Mouse (Mus musculus) midbrain, embryonic 12.5 days (tissue): ENCODE results near the gene Ciita. TPM values are rescaled to one million over a fixed set of nuclear protein-coding genes. Genes with fewer than 3 reads are reported as not detected.

Experiments used
- ATAC-seq: fragments of 200-750 bp; cut with Nextera tagmentation; 2 replicates; pipeline ENCODE4 v1.8.0; 2017; ENCODE audit warnings: low read depth, moderate TSS enrichment, moderate library complexity; ENCODE audit not compliant: low FRiP score
- H3K27ac ChIP-seq: fragments of 300-500 bp; sonication (generic); replicated peaks from 2 replicates; pipeline ENCODE4 v1.5.1; 2016; ENCODE audit warnings: mild to moderate bottlenecking
- H3K27me3 ChIP-seq: fragments of 300-500 bp; sonication (generic); 2 replicates; pipeline ENCODE4 v1.6.1; 2016; ENCODE audit warnings: mild to moderate bottlenecking
- H3K36me3 ChIP-seq: fragments of 300-500 bp; sonication (generic); 2 replicates; pipeline ENCODE4 v1.6.1; 2016
- H3K4me1 ChIP-seq: fragments of 300-500 bp; sonication (generic); 2 replicates; pipeline ENCODE4 v1.6.1; 2016
- H3K4me2 ChIP-seq: fragments of 300-500 bp; sonication (generic); replicated peaks from 2 replicates; pipeline ENCODE4 v1.6.1; 2016; ENCODE audit warnings: mild to moderate bottlenecking, moderate library complexity
- H3K4me3 ChIP-seq: fragments of 300-500 bp; sonication (generic); 2 replicates; pipeline ENCODE4 v1.5.1; 2016; ENCODE audit warnings: mild to moderate bottlenecking
- H3K9ac ChIP-seq: fragments of 300-500 bp; sonication (generic); replicated peaks from 2 replicates; pipeline ENCODE4 v1.6.1; 2016; ENCODE audit warnings: mild to moderate bottlenecking, moderate library complexity
- H3K9me3 ChIP-seq: fragments of 300-500 bp; sonication (generic); 2 replicates; pipeline ENCODE4 v1.6.1; 2016; ENCODE audit warnings: mild to moderate bottlenecking
- WGBS: fragments of 180-500 bp; shearing (Covaris S2); methylation state at CpG from one replicate; pipeline ENCODE4 v1.1.7; 2016; 5-methylcytosine and 5-hydroxymethylcytosine counted together
- polyA plus RNA-seq: library from polyadenylated mRNA; unstranded; fragments of >200 nt; fragmentation: Nextera tagmentation; extraction: Ambion mirVana; gene quantifications from 2 replicates; pipeline ENCODE4 v1.2.1, GENCODE M21; 2016

The Ciita gene
- polyA plus RNA-seq = 0.46 TPM in 2 replicates

GRCm38 (mm10) chr16:10479857-10480256, at the start of gene Ciita:
TSS of gene Ciita (plus strand) at chr16:10480059.
- Histone ChIP-seq H3K27ac (no peak within 1 kb of the TSS), H3K9ac (no peak within 1 kb of the TSS), H3K9me3 (no peaks in the 10 kb centered on the region), H3K4me2 (no peak within 1 kb of the TSS), H3K4me1 (no peaks in the 10 kb centered on the region), H3K36me3 (no peaks in the 10 kb centered on the region), H3K4me3 (no peak within 1 kb of the TSS), H3K27me3 (no peaks in the 10 kb centered on the region)
- WGBS = 79% methylated on average over 5 of the region's 5 CpGs
- no peak for ATAC-seq

DNA sequence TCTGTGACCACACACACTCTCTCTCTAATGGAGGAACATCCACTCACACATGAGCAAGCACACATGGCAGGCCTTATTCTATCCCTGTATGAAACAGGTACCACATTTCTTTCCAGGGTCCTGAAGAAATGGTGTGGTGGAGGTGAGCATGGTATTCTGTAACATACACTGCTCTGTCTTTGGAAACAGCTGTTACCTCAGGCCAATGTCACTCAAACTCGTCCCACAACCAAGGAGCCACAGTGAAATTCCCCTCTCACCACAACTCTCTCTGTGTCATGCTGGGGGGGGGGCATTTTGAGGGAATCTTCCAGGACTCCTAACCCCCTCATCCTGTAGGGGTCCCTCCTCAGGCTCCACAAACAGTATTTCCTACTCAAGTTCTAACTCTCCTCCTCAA, 47.9 kb upstream of the Ciita start:
- no peak overlapping the region for H3K4me3 ChIP-seq
- H3K4me1 ChIP-seq = no peaks in the 10 kb centered on the region
- H3K9me3 ChIP-seq = no peaks in the 10 kb centered on the region
- peaks cover 11% of the 10 kb centered on the region for H3K36me3 ChIP-seq
- no peak overlapping the region for H3K27ac ChIP-seq
- ATAC-seq = no peak
- no peaks in the 10 kb centered on the region for H3K27me3 ChIP-seq
- 77% methylated on average over 1 of the region's 1 CpGs for WGBS
- no peak overlapping the region for H3K4me2 ChIP-seq
- H3K9ac ChIP-seq = no peak overlapping the region

DNA sequence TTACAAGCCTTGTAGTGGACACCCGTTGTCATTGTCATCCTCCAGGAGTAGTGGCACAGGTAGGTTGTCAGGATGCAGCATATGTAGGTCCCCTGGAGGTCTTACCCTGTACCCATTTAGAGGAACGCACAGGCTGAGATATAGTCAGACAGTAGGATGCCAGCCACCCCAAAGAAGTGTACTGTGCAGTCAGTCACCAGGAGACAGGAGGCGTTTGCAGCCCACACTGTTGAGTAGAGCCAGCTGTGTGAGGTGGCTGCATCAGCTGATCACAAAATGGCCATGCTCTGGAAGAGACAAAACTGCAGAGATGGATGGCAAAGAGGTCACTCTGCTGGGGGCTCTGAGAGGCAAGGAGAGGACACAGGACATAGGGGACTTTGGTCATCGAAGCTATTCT, 47.5 kb upstream of the Ciita start:
- no peak overlapping the region for H3K4me3 ChIP-seq
- H3K27ac ChIP-seq = no peak overlapping the region
- no peak for ATAC-seq
- H3K9me3 ChIP-seq = no peaks in the 10 kb centered on the region
- no peak overlapping the region for H3K4me2 ChIP-seq
- no peaks in the 10 kb centered on the region for H3K27me3 ChIP-seq
- no peak overlapping the region for H3K9ac ChIP-seq
- H3K36me3 ChIP-seq = peaks cover 7% of the 10 kb centered on the region
- no peaks in the 10 kb centered on the region for H3K4me1 ChIP-seq
- WGBS = 90% methylated on average over 4 of the region's 4 CpGs

DNA sequence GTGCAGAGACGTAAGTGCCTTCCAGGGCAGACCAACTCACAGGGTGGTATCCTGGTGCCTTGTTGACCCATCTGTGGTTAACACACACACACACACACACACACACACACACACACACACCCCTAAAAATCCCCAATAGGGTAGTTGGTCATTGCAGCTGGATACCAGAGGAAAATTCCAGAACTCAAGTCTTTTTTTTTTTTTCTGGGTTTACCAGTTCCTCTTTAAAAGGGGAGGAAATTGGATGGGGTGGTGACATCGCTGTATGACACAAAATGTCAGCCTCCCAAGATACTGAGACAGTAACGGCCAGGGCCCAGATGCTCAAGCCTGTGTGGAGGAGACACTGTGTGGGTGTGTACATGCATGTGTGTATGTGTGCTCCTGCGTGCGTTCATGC, 46.5 kb upstream of the Ciita start:
- no peak for ATAC-seq
- H3K4me1 ChIP-seq = no peaks in the 10 kb centered on the region
- 92% methylated on average over 5 of the region's 5 CpGs for WGBS
- no peak overlapping the region for H3K4me2 ChIP-seq
- no peaks in the 10 kb centered on the region for H3K27me3 ChIP-seq
- H3K9me3 ChIP-seq = no peaks in the 10 kb centered on the region
- H3K27ac ChIP-seq = no peak overlapping the region
- 0 out of 2 replicates have a peak, but pooled peaks cover 2% of the 10 kb centered on the region for H3K36me3 ChIP-seq
- H3K9ac ChIP-seq = no peak overlapping the region
- H3K4me3 ChIP-seq = no peak overlapping the region

DNA sequence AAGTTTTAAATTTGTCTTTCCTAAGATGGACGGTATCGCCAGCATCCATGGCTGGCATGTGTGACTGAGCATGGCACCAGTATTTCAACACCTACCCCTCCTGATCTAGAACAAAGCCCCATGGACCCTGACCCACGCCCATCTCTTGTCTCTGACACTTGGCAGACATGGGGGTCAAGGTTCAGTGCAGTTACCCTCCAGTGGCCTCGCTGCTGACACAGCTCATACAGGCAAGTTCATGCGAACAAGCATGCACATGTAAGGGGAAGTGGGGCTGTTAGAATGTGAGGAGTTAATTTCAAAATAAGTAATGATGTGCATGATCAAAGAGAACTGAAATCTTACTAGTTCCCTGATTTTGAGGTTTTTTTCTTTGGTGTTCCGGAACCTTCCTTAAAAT, 43.7 kb upstream of the Ciita start:
- Histone ChIP-seq H3K9me3 (no peaks in the 10 kb centered on the region), H3K4me3 (no peak overlapping the region), H3K4me1 (no peaks in the 10 kb centered on the region), H3K27me3 (no peaks in the 10 kb centered on the region), H3K36me3 (no peaks in the 10 kb centered on the region), H3K4me2 (no peak overlapping the region), H3K9ac (no peak overlapping the region), H3K27ac (no peak overlapping the region)
- 85% methylated on average over 6 of the region's 6 CpGs for WGBS
- ATAC-seq = no peak

DNA sequence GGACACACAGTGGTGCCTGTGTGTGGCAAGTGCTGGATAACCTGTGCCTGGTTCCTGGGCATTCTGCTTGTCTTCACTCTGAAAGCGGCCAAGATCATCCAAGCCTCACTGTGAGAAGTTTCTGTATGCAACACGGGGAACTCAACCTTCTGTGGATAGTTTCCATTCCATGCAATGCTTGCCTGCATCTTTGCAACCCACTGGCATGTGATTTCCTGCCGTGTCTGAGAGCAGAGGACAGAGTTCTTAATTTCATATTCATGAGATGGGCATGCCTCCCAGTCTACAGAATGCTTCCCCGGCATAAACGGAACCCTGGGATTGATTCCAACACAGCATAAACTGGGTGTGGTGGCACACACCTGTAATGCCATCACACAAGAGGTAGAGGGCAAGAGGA, 41.8 kb upstream of the Ciita start:
- H3K9me3 ChIP-seq = no peaks in the 10 kb centered on the region
- H3K27ac ChIP-seq = no peak overlapping the region
- 88% methylated on average over 5 of the region's 5 CpGs for WGBS
- no peaks in the 10 kb centered on the region for H3K36me3 ChIP-seq
- H3K4me1 ChIP-seq = no peaks in the 10 kb centered on the region
- H3K4me2 ChIP-seq = no peak overlapping the region
- H3K27me3 ChIP-seq = no peaks in the 10 kb centered on the region
- H3K9ac ChIP-seq = no peak overlapping the region
- H3K4me3 ChIP-seq = no peak overlapping the region
- ATAC-seq = no peak

DNA sequence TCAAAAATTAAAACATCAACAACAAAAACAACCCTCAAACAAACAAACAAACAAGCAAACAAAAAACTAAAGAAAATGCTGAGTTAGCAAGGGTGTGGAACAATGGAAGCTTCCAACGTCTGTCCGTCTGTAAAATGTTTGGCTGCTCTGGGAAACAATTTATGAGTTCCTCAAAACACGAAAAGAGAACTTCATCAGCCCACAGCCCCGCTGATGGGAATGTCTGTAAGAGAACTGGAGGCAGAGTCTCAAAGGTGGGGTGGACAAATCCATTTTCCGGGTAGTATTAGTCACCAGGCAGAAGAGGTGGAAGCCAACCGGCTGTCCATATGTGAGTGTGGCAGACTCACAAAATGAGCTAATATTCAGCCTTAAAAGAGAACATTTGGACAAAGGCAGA, 38.5 kb upstream of the Ciita start:
- no peak overlapping the region for H3K4me3 ChIP-seq

GRCm38 (mm10) chr16:10441761-10442160, 38.1 kb upstream of the Ciita start:
- WGBS = 93% methylated on average over 4 of the region's 4 CpGs
- ATAC-seq = no peak
- Histone ChIP-seq H3K27me3 (no peaks in the 10 kb centered on the region), H3K9me3 (no peaks in the 10 kb centered on the region), H3K4me3 (no peak overlapping the region), H3K27ac (no peak overlapping the region), H3K4me2 (no peak overlapping the region), H3K36me3 (no peaks in the 10 kb centered on the region), H3K4me1 (peaks cover 19% of the 10 kb centered on the region), H3K9ac (no peak overlapping the region)

More for the DNA sequence above, 38.5 kb upstream of the Ciita start:
- no peak for ATAC-seq
- H3K27ac ChIP-seq = no peak overlapping the region
- no peak overlapping the region for H3K4me2 ChIP-seq
- no peaks in the 10 kb centered on the region for H3K36me3 ChIP-seq
- peaks cover 15% of the 10 kb centered on the region for H3K4me1 ChIP-seq
- 89% methylated on average over 6 of the region's 6 CpGs for WGBS
- H3K9me3 ChIP-seq = no peaks in the 10 kb centered on the region
- no peak overlapping the region for H3K9ac ChIP-seq
- H3K27me3 ChIP-seq = no peaks in the 10 kb centered on the region

- H3K27me3 ChIP-seq = no peaks in the 10 kb centered on the region
- H3K27ac ChIP-seq = no peak overlapping the region
- no peak overlapping the region for H3K4me3 ChIP-seq
- no peaks in the 10 kb centered on the region for H3K36me3 ChIP-seq
- no peaks in the 10 kb centered on the region for H3K9me3 ChIP-seq
- ATAC-seq = no peak
- H3K4me2 ChIP-seq = no peak overlapping the region
- peaks cover 24% of the 10 kb centered on the region for H3K4me1 ChIP-seq
- H3K9ac ChIP-seq = no peak overlapping the region
Observed at GRCm38 (mm10) chr16:10443723-10444122, 36.1 kb upstream of the Ciita start.

DNA sequence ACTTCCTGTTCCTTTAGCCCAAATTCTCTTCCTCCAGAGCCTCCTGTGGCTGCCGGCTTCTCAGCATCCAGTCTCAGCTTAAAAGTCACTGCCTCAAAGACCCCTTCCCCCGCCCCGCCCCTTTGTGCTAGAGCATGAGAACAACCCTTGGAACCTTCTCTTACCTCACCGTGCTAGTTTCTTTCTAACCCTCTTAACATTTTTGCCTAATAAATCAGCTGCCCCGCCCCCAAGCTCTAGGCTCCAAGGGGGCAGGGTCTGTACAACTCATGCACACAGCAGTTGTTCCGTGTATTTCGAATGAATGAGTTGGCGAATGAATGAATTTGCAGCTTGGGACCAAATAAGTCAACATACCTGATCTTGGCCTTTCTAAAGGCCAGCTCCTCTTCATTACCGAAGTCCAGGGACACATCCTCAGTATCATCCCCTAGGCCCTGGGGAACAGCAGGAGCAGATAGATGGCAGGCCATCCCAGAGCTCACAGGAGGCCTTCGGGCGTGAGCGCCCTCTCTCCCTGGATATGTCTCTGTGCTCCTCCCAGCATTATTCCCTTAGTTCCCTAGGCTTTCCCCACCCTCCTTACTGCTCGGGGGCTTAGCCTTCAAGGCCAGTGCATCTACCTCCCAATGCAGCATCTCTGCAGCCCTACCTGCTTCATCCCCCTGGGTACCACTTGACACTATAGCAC, 33.1 kb upstream of the Ciita start:
- H3K27me3 ChIP-seq = no peaks in the 10 kb centered on the region
- no peaks in the 10 kb centered on the region for H3K9me3 ChIP-seq
- peak overlapping the region; percentile 54 for H3K4me3 ChIP-seq
- ATAC-seq = no peak; the same call in none of the 2 replicates
- no peaks in the 10 kb centered on the region for H3K36me3 ChIP-seq
- H3K9ac ChIP-seq = peak overlapping the region; percentile 68
- peaks cover 24% of the 10 kb centered on the region for H3K4me1 ChIP-seq
- WGBS = 15% methylated on average over 13 of the region's 13 CpGs
- peak overlapping the region; percentile 66 for H3K4me2 ChIP-seq
- H3K27ac ChIP-seq = peak overlapping the region; percentile 78

GRCm38 (mm10) chr16:10447264-10447594, 32.6 kb upstream of the Ciita start, which contains the start of gene Tvp23a:
TSS of gene Tvp23a (minus strand) at chr16:10447362.
- Histone ChIP-seq H3K27ac (peak within 1 kb of the TSS; percentile 78), H3K4me1 (peaks cover 24% of the 10 kb centered on the region), H3K4me2 (peak within 1 kb of the TSS; percentile 66), H3K36me3 (no peaks in the 10 kb centered on the region), H3K9me3 (no peaks in the 10 kb centered on the region), H3K4me3 (peak within 1 kb of the TSS; percentile 54), H3K27me3 (no peaks in the 10 kb centered on the region), H3K9ac (peak within 1 kb of the TSS; percentile 68)
- peak; percentile 98 for ATAC-seq
- under 1% methylated on average over 12 of the region's 12 CpGs for WGBS

DNA sequence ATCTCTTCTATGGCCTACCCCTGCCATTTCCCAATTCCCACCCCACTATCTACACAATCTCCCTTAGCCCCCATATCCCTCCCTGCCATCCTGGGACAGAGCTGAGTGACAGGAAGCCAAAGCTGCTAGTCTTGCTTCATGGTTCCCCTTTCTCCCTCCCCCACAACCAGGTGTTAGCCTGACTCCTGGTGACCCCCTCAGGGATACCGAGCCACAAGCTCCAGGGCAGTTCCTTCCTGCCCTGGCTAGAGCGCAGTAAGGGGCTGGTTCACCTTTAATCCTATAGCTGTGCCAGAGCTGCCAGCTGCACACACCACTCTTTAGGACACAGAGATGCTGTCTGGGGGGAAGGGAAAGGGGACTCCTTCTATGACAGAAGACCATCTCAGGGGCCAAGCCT, 32.1 kb upstream of the Ciita start:
- no peak overlapping the region for H3K27ac ChIP-seq
- H3K36me3 ChIP-seq = no peaks in the 10 kb centered on the region
- 72% methylated on average over 2 of the region's 2 CpGs for WGBS
- peaks cover 24% of the 10 kb centered on the region for H3K4me1 ChIP-seq
- no peaks in the 10 kb centered on the region for H3K27me3 ChIP-seq
- H3K9ac ChIP-seq = peak overlapping the region; percentile 68
- H3K9me3 ChIP-seq = no peaks in the 10 kb centered on the region
- H3K4me3 ChIP-seq = peak overlapping the region; percentile 54
- ATAC-seq = 0 out of 2 replicates have a peak, but pooled peaks have one; percentile 29
- H3K4me2 ChIP-seq = peak overlapping the region; percentile 66

- Histone ChIP-seq H3K4me2 (no peak overlapping the region), H3K36me3 (no peaks in the 10 kb centered on the region), H3K9ac (no peak overlapping the region), H3K4me1 (peaks cover 24% of the 10 kb centered on the region), H3K27me3 (no peaks in the 10 kb centered on the region), H3K9me3 (no peaks in the 10 kb centered on the region), H3K27ac (no peak overlapping the region), H3K4me3 (no peak overlapping the region)
- ATAC-seq = no peak
- WGBS = 86% methylated on average over 9 of the region's 9 CpGs
Observed at GRCm38 (mm10) chr16:10448931-10449330, 30.9 kb upstream of the Ciita start.
